In genomic region chr9:98425351-98425880, GRCm38 (mm10) we compare ENCODE assay signal across 9 mouse cellular contexts. TPM values are rescaled to one million over a fixed set of nuclear protein-coding genes. Genes with fewer than 3 reads are reported as not detected.
A peak's percentile ranks its signal among the peaks of the same experiment; 100 is the strongest.
DNase-seq lines count a peak whose midpoint lies in the region; ATAC-seq and TF ChIP-seq lines count a peak whose summit lies in the region.
"Had no signal": no experiment of that assay in that cellular context is flagged by ENCODE, and none has a peak within 500 bp of the region (broad histone marks: within the 10 kb centered on the region; RNA-seq: fewer than 3 reads in every experiment).

No protein-coding gene starts in this region.

- no peaks in the 10 kb centered on the region for H3K9me3 ChIP-seq in kidney, embryonic 14.5 days (ENCODE audit: control insufficient read depth, low read length)
- no peaks in the 10 kb centered on the region for H3K9me3 ChIP-seq in embryonic facial prominence, embryonic 11.5 days (replicated peaks; ENCODE audit: control insufficient read depth, low read length)
- H3K9me3 ChIP-seq in intestine, postnatal 0 days (ENCODE audit: control insufficient read depth): no peaks in the 10 kb centered on the region
- no peaks in the 10 kb centered on the region for H3K9me3 ChIP-seq in neural tube, embryonic 13.5 days

- no peak for TF ChIP-seq CTCF in intestine, postnatal 0 days (IDR thresholded peaks at IDR 0.05; ENCODE audit: low read depth)

- DNase-seq in kidney, postnatal 10 days: no peak
- peak; percentile 26 for DNase-seq in embryonic facial prominence, embryonic 11.5 days (ENCODE audit: low spot score)
- DNase-seq in urinary bladder, postnatal 14 days (ENCODE audit: low spot score): no peak
- DNase-seq in thymus, postnatal 10 days (ENCODE audit: low spot score in 2 of 2): no peak

- peak overlapping the region; percentile 62; the same call in 1 of the 2 replicates for H3K27ac ChIP-seq in kidney, embryonic 14.5 days (ENCODE audit: low read depth, low read length)
- H3K27ac ChIP-seq in embryonic facial prominence, embryonic 11.5 days (replicated peaks; ENCODE audit: low read depth, low read length): no peak overlapping the region
- no peak overlapping the region for H3K27ac ChIP-seq in intestine, postnatal 0 days (ENCODE audit: low read depth, low read length)
- peak overlapping the region; percentile 69 for H3K27ac ChIP-seq in neural tube, embryonic 13.5 days (replicated peaks)

- H3K4me3 ChIP-seq in kidney, embryonic 14.5 days (ENCODE audit: low read length): peak overlapping the region; percentile 70
- peak overlapping the region; percentile 45 for H3K4me3 ChIP-seq in embryonic facial prominence, embryonic 11.5 days (ENCODE audit: low read depth, low read length)
- peak overlapping the region; percentile 57 for H3K4me3 ChIP-seq in intestine, postnatal 0 days (ENCODE audit: low read depth, low read length)
- H3K4me3 ChIP-seq in neural tube, embryonic 13.5 days: peak overlapping the region; percentile 60

- WGBS in kidney, embryonic 14.5 days: 4% methylated on average over 19 of the region's 19 CpGs
- WGBS in embryonic facial prominence, embryonic 11.5 days: 3% methylated on average over 19 of the region's 19 CpGs
- WGBS in intestine, postnatal 0 days: 16% methylated on average over 19 of the region's 19 CpGs
- 5% methylated on average over 19 of the region's 19 CpGs for WGBS in neural tube, embryonic 13.5 days

- no peaks in the 10 kb centered on the region for H3K36me3 ChIP-seq in kidney, embryonic 14.5 days (ENCODE audit: control insufficient read depth, insufficient read depth, low read length)
- H3K36me3 ChIP-seq in embryonic facial prominence, embryonic 11.5 days (replicated peaks; ENCODE audit: control insufficient read depth, insufficient read depth, low read depth, low read length): no peaks in the 10 kb centered on the region
- no peaks in the 10 kb centered on the region for H3K36me3 ChIP-seq in intestine, postnatal 0 days (ENCODE audit: control insufficient read depth, insufficient read depth)
- no peaks in the 10 kb centered on the region for H3K36me3 ChIP-seq in neural tube, embryonic 13.5 days

- peaks cover 61% of the 10 kb centered on the region for H3K4me1 ChIP-seq in kidney, embryonic 14.5 days (ENCODE audit: control insufficient read depth, insufficient read depth, low read length)
- no peaks in the 10 kb centered on the region for H3K4me1 ChIP-seq in embryonic facial prominence, embryonic 11.5 days (ENCODE audit: control insufficient read depth, insufficient read depth, low read length)
- peaks cover 14% of the 10 kb centered on the region for H3K4me1 ChIP-seq in intestine, postnatal 0 days (replicated peaks; ENCODE audit: control insufficient read depth, insufficient read depth, low read length)
- peaks cover 66% of the 10 kb centered on the region for H3K4me1 ChIP-seq in neural tube, embryonic 13.5 days (replicated peaks)

- ATAC-seq in kidney, embryonic 14.5 days (ENCODE audit: low FRiP score, low TSS enrichment): no peak
- no peak for ATAC-seq in embryonic facial prominence, embryonic 11.5 days (replicated peaks; ENCODE audit: insufficient number of reproducible peaks, low FRiP score, low TSS enrichment, low read depth)
- ATAC-seq in intestine, postnatal 0 days: no peak
- ATAC-seq in neural tube, embryonic 13.5 days (ENCODE audit: low read depth): no peak
- ATAC-seq in inflammation-experienced regulatory T-cells, adult 6 months: no peak
- ATAC-seq: Patski had no signal

- H3K4me2 ChIP-seq in kidney, embryonic 14.5 days (replicated peaks; ENCODE audit: low read depth, low read length): peak overlapping the region; percentile 81
- H3K4me2 ChIP-seq in embryonic facial prominence, embryonic 11.5 days (ENCODE audit: low read depth, low read length): peak overlapping the region; percentile 82
- H3K4me2 ChIP-seq in intestine, postnatal 0 days (replicated peaks; ENCODE audit: low read depth): peak overlapping the region; percentile 89
- H3K4me2 ChIP-seq in neural tube, embryonic 13.5 days: peak overlapping the region; percentile 78

- peak overlapping the region; percentile 73 for H3K9ac ChIP-seq in kidney, embryonic 14.5 days (ENCODE audit: low read depth, low read length)
- H3K9ac ChIP-seq in embryonic facial prominence, embryonic 11.5 days (replicated peaks; ENCODE audit: low read length): peak overlapping the region; percentile 54
- H3K9ac ChIP-seq in intestine, postnatal 0 days (ENCODE audit: low read depth, low read length): peak overlapping the region; percentile 42; the same call in 1 of the 2 replicates
- H3K9ac ChIP-seq in neural tube, embryonic 13.5 days: peak overlapping the region; percentile 83

- no peaks in the 10 kb centered on the region for H3K27me3 ChIP-seq in kidney, embryonic 14.5 days (ENCODE audit: control insufficient read depth, insufficient read depth, low read length)
- no peaks in the 10 kb centered on the region for H3K27me3 ChIP-seq in embryonic facial prominence, embryonic 11.5 days (ENCODE audit: control insufficient read depth, insufficient read depth, low read length)
- no peaks in the 10 kb centered on the region for H3K27me3 ChIP-seq in intestine, postnatal 0 days (replicated peaks; ENCODE audit: control insufficient read depth, insufficient read depth, low read length)
- no peaks in the 10 kb centered on the region for H3K27me3 ChIP-seq in neural tube, embryonic 13.5 days
- H3K27me3 ChIP-seq: Patski had no signal

RNA-seq across cellular contexts. Expression of gene Rbp1, which starts 2.7 kb away (rescaled TPM):
- polyA plus RNA-seq in kidney, embryonic 14.5 days (2014; fragmentation: Nextera tagmentation; extraction: Ambion mirVana): 136 and 161 TPM in 2 replicates
- 70.8 and 81.9 TPM in 2 replicates for polyA plus RNA-seq in embryonic facial prominence, embryonic 11.5 days (2014; fragmentation: Nextera tagmentation; extraction: Ambion mirVana)
- 25.5 and 26.6 TPM in 2 replicates for polyA plus RNA-seq in intestine, postnatal 0 days (2015; fragmentation: Nextera tagmentation; extraction: Ambion mirVana)
- polyA plus RNA-seq in neural tube, embryonic 13.5 days (2015; fragmentation: Nextera tagmentation; extraction: Ambion mirVana): 135 and 145 TPM in 2 replicates
- not detected for polyA plus RNA-seq in inflammation-experienced regulatory T-cells, adult 6 months (2017; shearing (Covaris generic))

Comparison
In these comparisons a context has a peak if more than half of its experiments do, and no peak if none do; other contexts are left out.
1. H3K27ac ChIP-seq: peak in kidney, embryonic 14.5 days (single experiment) and neural tube, embryonic 13.5 days (single experiment); none in embryonic facial prominence, embryonic 11.5 days (single experiment) and intestine, postnatal 0 days (single experiment).
2. RNA of gene Rbp1, which starts 2.7 kb away (polyA plus RNA-seq): 135 to 145 TPM in neural tube, embryonic 13.5 days, 136 to 161 TPM in kidney, embryonic 14.5 days, 70.8 to 81.9 TPM in embryonic facial prominence, embryonic 11.5 days and 25.5 to 26.6 TPM in intestine, postnatal 0 days; not detected in inflammation-experienced regulatory T-cells, adult 6 months; every median in the first group is over 10 times any median in the second.
3. Peak in every context shown above with its lines, with median percentiles within 50 percentile points of each other: H3K4me2 ChIP-seq, H3K4me3 ChIP-seq and H3K9ac ChIP-seq.